Comparison of ENCODE assay signal across 2 mouse cellular contexts in genomic region chr10:128923013-128923691, GRCm38 (mm10).
A peak's percentile ranks its signal among the peaks of the same experiment; 100 is the strongest.
TF ChIP-seq lines count a peak whose summit lies in the region.

No protein-coding gene starts in this region.

TF ChIP-seq in C2C12, 6 proteins besides CTCF, POLR2A, EP300 and RAD21:
- TF ChIP-seq MAX (IDR thresholded peaks at IDR 0.05) (peak; percentile 74), USF1 (IDR thresholded peaks at IDR 0.05; ENCODE audit: low read depth) (peak; percentile 100), CEBPB (IDR thresholded peaks at IDR 0.05; ENCODE audit: low read depth) (peak; percentile 66), FOSL1 (IDR thresholded peaks at IDR 0.05; ENCODE audit: insufficient read depth, low read length, poor library complexity, severe bottlenecking) (no peak), MYOG (IDR thresholded peaks at IDR 0.05; ENCODE audit: control insufficient read depth, extremely low read depth, insufficient read length) (no peak)

TF ChIP-seq in myocyte, 11 proteins besides CTCF, POLR2A, EP300 and RAD21:
- TF ChIP-seq REST (IDR thresholded peaks at IDR 0.05; ENCODE audit: insufficient read depth, insufficient read length) (no peak), MYOD1 (IDR thresholded peaks at IDR 0.05; ENCODE audit: control insufficient read depth in 1 of 3, insufficient read length in 2 of 3, low read depth in 2 of 3) (peak in 1 of 3 experiments; percentile 14), MAX (IDR thresholded peaks at IDR 0.05; ENCODE audit: low read depth) (no peak), MYOG (IDR thresholded peaks at IDR 0.05; ENCODE audit: control insufficient read depth in 1 of 3, insufficient read depth in 1 of 3, insufficient read length in 2 of 3, low read depth in 2 of 3) (peak in 1 of 3 experiments; percentile 9), TCF3 (IDR thresholded peaks at IDR 0.05; ENCODE audit: insufficient read length, low read depth) (no peak), CEBPB (IDR thresholded peaks at IDR 0.05; ENCODE audit: insufficient read depth, poor library complexity, severe bottlenecking) (peak; percentile 29; the same call in 1 of the 2 replicates), SRF (IDR thresholded peaks at IDR 0.05; ENCODE audit: control insufficient read depth, insufficient read length, low read depth) (peak; percentile 33), TCF12 (IDR thresholded peaks at IDR 0.05; ENCODE audit: insufficient read depth, poor library complexity, severe bottlenecking) (peak; percentile 1), POLR2AphosphoS2 (IDR thresholded peaks at IDR 0.05; ENCODE audit: insufficient read length, low read depth) (peak; percentile 96), USF1 (IDR thresholded peaks at IDR 0.05; ENCODE audit: low read depth) (peak; percentile 100), E2F4 (IDR thresholded peaks at IDR 0.05; ENCODE audit: insufficient read depth) (no peak)
